Mouse (Mus musculus) small intestine, adult 10 weeks (tissue): ENCODE results near the gene 1700016C15Rik. TPM values are rescaled to one million over a fixed set of nuclear protein-coding genes. Genes with fewer than 3 reads are reported as not detected.

Source experiments
- polyA plus RNA-seq: library from polyadenylated mRNA; stranded (reverse); fragments of 350-450 nt; fragmentation: Illumina TruSeq; extraction: RNeasy Lipid Tissue Mini Kit (QIAGEN cat#74804); gene quantifications from one replicate; pipeline ENCODE4 v1.2.3, GENCODE M21; 2014; ENCODE audit warnings: low replicate concordance

The 1700016C15Rik gene
- 14.1 TPM for polyA plus RNA-seq

DNA sequence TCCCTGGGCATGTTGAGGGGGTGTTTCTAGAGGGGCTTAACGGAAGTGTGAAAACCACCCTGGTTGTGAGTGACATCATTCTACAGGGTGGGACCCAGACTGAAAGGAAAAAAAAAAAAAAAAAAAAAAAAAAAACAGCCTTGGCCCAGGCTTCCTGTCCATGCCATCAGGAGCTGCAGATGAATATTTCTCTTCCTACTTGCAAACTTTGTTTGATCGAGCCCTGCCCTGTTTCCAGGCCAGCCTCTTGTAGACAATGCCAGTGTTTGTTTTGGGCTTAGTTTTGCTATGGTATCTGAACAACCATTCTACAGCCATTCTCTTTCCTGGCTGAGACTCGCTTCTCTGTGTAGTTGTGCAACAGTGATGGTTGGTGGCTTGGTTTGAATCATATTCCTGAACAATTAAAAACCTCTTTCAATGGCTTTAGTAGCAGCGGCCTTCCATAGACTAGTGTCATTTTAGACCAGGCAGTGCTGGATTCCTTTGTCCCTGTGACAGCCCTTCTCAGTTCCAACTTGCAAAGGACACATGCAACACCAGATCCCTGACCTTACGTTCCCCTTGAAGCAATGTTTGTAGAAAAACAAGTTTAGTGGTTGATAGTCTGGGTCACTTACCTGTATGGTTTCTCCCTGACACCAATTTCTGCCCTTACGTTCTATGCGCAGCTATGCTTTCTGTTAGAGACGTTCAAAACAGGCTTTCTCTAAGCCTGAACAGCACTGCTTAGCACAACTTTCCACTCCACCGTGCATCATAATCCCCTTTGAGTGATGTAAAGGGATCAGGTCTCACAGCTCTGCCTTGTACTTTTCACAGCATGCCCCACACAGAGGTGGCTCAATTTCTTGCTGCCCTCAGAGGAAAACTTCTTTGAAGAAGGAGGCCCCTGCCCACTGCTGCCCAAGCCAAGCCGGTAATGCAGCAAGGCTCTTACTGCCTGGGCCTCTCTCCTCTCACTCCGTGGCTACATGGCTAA is at the start of gene 1700016C15Rik:
1700016C15Rik (plus strand) TSS at position 772 of the 982 bp plus-strand sequence.

DNA sequence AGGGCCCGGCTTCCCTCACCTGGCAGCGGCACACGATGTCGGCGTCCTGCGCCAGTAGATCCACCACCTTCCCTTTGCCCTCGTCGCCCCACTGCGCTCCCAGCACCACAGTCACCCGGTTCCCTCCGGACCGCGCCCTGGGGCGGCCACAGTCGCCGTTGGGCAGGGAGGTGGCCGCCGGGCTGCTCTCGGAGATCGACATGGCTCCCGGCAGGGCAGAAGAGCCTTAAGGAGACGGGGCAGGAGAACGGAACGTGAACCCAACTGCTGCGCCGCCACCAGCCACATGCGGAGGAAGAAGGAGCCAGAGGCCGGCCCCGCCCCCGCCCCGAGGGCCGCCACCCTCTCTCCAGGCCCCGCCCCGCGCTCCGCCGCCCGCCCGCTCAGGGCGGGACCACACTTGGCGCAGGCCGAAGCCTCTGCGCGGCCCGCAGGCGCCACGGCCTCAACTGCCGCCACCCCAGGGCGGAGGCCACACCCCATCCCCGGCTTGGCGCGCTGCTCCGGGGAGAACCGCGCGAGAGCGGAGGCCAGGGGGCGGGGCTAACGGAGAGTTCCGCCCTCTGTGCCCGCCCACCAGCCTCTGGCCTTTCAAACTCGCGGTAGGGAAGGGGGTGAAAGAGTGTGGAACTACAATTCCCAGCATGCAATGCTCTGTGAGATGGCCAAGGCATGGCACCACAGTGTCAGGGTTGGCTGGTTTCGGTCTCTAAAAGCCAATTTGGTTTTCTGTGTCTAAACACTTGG is 66.8 kb downstream of the 1700016C15Rik start, which contains the start of gene Adss:
Adss (minus strand) TSS at position 319 of the 747 bp plus-strand sequence.

Other genes with a start within 250 kb of the 1700016C15Rik start
- gene Adss, start 66.7 kb downstream of the 1700016C15Rik start, polyA plus RNA-seq: 335 TPM